Mouse (Mus musculus): ENCODE data around the gene Rasal3.

Gene Rasal3

DNA sequence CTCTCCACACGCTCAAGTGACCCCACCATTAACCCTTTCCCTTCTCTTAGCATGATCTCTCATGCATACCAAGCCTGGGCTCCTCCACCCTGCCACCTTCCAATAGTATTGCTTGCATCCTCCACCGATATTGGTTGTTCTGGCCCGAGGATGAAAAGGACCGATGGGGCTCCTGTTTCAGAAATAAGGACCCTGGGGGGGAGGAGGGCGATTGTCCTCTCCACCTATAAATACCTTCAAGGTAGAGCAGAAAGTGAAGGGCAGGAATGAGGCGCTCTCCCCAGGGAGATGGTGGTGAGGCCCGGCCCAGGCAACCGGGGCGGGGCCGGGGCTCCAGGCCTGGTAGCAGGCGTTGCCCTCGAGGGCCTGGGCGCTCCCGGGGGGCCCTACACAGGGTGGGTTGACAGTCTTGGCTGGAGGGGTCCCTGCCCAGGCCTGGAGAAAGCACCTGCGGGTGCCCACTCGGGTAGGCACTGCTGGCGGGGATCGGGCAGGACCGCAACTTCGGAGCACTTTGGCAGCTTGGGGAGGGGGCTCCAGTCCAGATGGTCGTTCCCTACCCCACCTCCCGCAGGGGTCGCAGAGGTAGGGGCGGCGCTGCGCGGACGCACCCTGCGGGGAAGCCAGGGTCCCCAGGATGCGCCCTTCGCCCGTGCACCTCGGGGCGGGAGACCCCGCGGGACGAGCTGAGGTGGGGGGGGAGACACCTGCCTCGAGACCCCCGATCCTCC is 14.8 kb downstream of the Rasal3 start:
- no peak for DNase-seq

DNA sequence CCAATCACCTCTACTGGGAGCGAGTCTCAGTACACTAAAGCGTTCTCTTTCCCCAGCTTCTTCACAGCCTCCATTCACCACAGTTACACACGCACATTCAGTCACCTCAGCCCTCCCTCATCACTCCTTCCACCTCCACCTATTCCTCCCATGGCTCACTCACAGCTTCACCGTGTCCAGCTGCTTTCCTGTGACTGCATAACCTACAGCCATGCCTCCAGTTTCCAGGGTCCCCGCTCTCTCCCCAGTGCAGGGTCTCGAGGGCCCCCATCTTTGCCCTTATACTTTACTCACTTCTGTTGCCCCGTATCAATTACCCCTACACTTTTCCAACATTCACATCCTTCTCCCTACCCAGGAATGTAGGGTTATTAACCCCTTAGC is 15.4 kb downstream of the Rasal3 start:
- no peak for DNase-seq

DNA sequence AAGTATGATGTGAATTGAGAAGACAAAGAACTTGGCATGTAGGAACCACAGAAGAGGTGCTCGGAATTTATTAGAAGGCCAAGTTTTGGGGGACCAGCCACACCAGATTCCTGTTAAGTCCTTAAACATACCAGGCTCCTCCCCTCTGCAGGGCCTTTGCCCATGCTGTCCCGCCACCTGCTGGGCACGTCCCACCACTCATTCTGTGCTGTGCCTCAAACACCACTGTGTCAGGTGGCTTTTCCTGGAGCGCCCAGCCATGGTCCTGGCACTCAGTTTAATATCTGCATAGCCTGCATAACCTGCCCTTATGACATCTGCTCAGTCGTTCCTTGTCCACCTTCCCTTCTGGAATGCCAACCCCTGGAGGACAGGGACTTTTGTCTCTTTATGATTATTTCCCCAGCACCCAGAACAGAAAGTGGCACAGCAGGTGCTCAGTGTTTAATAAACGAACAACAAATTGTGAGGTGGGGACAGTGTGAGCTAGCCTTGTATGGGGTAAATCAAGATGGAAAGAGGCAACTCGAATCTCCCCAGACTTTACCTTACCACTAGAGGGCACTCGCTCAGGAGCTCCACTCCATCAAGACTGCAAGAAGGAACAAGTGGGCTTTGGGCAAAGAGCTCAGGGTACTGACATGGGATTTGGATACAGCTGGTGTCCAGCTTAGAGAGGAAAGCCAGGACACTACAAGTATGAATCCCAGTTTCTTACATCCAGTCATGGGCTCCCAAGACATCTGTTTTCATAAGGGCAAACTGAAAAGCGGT is 16.5 kb downstream of the Rasal3 start:
- DNase-seq = no peak

DNA sequence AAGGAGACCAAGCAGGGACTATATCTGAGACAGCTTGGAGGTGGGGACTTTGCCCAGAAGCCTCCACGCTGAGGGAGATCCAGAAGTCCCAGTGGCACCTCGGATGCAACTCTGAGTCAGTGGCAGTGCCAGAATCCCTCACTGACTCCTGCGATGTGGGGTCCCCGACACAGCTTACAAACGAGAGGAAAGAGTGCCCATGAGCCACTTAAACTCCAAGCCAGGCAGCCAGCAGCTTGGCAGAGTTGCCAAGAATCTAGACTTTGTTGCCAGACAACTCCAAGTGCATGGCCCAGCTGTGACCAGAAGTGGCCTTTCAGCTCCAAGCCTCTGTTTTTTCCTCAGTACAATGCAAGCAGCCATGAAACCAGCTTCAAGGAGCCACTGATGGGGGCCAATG is 19.7 kb downstream of the Rasal3 start:
- DNase-seq = no peak

DNA sequence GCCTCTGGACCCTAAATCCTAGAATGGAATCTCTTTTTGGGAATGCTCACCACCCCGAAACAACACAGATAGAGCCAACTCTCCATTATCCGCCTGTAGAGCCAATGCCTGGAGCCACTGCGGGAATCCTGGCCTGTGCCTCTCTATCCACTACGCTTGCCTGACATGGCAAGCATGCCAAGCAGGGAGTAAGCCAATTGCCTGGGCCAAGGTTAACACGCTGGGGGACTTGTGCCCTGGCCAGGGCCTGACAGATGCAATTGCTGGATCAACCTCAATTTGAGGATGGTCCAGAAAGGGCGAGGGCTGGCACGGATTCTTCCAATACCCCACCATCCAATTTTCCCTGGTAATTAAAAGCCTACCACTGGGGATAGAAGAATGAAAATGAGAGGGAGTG is 20.8 kb downstream of the Rasal3 start:
- DNase-seq = no peak

DNA sequence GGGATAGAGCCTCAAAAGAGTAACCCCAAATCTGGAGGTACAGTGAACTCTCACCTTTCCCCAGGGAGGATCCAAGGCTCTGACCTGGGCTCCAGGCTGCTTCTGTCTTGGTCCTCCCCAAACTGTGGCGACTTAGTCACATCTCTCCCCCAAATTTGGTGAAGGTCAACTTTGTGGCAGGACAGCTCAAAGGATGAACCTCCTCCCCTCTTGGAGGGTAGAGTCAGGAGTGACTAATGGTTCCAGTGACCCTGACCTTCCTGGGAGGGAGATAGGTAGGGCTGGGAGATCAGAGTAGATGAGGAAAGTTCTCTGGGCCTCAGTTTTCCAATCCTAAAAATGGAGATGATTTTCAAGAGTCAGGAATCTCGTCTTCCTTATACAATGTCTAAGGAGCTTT is 24.6 kb downstream of the Rasal3 start:
- no peak for DNase-seq

DNA sequence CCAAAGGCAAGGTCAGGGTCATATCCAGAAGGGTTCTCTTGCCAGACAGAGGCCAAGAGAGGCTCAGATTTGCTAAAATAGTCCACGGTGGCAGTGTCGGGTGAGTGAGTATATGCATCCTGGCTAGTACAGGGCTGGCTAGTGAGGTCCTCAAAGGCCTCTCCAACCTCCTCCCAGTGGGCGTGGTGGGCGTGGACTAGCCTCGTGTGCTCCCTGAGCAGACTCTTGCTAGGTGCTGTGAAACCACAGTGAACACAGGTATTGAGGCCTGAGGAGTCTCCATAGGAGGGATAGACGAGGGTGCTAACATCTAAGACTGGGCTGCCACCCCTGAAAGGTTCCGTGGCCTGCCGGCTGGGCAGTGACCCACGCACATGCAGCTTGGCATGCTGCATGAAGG is 26.2 kb downstream of the Rasal3 start:
- no peak for DNase-seq

DNA sequence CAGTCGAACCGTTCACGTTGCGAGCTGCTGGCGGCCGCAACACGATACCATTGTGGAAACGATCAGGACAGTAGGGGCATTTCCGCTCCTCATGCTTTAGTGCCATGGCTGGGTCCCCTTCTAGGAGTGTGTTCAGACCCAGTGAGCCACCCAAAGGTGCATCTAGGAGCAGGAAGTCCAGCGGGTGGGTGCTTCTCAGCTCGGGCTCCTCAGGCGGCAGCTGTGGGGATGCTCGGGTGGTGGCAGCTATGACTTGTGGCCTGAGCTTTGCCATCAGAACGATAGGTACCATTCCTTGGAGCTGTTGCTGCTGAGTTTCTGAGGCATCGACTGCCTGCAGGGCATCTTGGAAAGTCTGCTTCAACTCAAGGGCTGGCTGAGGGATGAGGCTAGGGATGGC is 26.9 kb downstream of the Rasal3 start:
- DNase-seq = no peak

DNA sequence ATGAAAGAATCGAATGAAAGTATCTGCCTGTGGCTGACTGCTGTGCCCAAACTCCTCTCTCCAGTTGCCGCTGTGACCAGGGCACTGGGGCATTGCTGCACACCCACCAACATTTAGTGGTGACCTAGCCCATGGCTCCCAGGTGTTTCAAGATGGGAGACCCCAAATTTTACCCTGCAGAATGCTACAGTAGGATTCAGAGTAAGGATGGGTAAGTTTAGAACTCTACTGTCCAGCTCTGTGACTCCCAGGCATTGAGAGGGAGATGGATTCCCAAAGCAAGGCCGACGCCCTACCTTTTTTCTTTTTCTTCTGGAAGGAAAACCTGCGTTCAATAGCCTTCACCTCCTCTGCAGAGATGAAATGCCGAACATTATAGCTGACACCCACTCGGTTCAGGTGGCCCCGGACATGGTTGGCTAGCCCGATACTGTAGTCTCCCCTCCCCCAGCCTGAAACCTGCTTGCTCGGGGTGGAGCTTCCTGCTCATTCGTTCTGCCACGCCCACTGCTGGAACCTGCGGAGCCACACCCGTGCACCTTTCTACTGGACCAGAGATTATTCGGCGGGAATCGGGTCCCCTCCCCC is 34.3 kb downstream of the Rasal3 start:
- DNase-seq = no peak

DNA sequence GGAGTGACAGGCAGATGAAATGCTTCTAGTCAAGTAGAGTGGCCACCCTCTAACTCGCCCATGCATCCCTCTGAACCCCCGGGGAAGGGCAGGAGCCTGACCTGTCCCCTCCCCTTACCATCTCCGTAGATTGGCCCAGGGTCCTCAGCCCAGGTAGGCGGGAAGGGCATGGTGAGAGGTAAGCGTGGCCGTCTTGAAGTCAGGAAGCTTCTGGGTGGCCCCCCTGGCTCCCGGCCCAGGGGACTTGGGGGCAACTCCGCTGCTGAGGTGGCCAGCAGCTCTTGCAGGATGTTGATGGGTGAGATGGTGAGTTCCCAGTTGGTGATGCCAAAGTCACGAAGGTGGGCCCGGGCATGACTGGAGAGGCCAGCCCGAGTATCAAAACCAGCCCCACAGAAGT is 35.7 kb downstream of the Rasal3 start:
- DNase-seq = no peak

DNA sequence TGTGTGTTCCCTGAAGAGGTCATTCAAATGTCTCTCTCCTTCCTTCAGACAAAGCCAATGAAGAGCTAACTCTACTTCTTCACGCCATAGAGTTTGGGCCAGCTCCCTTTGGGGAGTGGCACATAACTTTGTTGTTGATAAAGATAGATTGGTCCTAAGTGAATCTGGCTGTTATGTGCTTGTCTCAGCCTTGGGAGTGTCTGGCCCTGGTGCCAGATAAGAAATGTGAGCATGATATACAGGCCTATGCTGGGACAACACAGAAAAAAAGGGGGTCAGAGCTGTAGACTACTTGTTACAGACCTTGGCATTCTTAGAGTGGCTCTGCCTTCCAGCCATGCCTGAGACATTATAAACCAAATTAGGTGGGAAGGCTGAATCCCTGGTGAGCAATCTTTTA is 38.1 kb downstream of the Rasal3 start:
- no peak for DNase-seq

DNA sequence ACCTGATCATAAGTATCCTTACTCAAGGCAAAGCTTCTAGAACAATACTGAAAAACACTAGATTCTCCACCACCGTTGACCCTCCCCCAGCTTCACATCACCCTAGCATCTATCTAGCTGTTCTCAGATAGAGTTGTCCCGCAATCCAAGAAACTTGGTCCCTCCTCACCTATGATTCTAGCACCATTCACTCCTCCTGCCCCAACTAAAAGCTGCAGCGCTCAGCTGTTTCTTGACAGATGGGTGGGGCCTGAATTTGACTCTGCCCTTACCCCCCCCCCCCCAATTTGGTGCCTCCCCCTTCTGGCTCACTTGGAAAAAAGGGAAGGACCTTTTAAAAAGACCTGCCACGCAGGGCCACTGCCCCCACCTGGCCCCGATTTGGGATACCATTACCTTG is 38.5 kb downstream of the Rasal3 start:
- DNase-seq = no peak

DNA sequence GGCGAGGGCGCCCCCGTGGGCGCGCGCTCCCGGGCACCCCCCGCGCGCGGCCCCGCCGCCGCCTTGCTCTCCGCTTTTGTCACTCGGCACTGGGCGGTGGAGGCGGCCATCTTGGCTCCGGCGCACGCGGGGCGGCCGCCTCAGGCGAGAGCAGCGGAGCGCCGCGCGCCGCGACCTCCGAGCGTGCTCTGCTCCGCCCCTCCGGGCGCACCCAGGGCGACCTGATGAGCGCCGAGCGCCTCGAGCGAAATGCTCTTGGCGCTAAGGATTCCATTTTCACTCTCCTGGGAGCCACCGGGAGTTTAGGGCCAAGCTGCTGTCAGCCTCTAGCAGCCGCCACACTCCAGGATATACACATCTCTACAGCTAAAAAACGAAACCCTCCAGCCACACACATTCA is 39.1 kb downstream of the Rasal3 start:
- DNase-seq = peak; percentile 89

DNA sequence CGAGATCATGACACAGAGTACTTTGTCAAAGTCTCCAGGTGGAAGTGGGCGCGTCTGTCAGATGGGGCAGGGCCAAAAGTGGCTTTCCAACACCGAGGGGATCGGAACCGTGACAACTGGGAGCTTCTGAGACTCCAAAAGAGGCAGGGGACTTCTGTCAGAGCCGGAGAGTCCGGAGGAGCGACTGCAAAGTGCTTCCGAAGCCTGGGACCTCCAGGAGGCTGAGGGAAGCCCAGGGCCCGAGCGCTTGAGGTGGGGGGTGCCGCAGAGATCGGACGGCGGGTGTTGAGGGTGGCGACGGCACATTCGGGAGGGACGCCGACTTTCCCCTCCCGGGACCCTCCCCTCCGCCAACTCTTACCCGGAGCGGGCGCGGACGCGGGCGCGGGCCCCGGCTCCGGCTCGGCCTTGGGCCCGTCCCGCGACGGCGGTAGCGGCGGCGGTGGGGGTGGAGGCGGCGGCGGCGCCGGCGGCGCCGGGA is 39.5 kb downstream of the Rasal3 start:
- DNase-seq = no peak

DNA sequence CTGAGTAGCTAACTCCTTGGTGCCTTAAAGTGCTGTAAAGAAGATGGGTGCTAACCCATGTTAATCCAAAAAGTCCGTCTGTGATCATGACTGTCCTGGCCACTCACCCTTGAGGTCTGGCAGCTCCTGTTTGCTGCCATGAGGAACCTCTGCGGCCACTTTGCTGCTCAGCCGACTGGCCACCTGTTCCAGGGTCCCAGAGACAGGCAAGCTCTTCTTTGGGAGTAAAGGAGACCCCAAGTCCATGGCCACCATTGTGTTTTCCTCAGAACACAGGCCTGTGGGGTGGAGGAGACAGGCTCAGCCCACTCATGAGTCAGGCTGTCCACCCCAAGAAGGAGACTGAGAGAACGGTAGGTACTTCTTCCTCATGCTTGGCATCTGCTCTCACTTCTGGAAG is 40.7 kb downstream of the Rasal3 start:
- no peak for DNase-seq

DNA sequence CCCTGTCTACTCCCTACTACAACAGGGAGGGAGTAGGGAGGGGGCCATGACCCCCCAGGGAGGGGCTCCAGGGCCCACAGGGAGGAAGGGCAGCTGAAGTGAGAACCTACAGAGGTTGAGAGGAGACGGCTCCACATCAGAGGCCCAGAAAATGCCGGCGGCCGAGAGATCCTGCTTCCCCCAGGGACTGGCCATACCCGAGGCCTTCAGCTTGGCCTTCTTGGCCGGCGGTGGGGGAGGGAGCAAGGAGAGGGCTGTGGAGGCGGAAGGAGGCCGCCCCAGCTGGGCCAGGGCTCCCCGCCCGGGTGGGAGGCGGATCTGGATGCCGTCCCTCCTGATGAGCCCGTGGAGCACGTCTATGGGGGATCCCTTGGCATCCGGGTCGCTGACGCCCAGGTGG is 43.5 kb downstream of the Rasal3 start:
- DNase-seq = no peak

DNA sequence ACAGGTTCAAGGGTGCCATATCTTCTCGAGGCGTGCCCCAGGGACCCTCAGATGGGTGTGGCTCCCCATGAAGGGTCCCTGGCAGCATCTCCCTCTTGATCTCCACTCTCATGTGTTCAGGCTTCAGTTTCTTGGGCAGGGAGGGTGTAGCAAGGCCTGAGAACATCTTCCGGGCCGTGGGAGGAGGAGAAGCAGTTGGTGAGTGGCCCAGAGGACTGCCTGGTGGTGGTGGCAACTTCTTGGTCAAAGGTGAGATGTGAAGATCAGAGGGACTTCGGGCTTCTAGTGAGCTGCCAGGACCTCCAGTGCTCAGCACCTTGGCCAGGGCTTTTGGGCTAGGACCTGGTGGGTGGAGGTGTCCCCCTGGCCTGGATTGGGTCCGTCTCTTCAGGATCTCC is 44.4 kb downstream of the Rasal3 start:
- DNase-seq = no peak

DNA sequence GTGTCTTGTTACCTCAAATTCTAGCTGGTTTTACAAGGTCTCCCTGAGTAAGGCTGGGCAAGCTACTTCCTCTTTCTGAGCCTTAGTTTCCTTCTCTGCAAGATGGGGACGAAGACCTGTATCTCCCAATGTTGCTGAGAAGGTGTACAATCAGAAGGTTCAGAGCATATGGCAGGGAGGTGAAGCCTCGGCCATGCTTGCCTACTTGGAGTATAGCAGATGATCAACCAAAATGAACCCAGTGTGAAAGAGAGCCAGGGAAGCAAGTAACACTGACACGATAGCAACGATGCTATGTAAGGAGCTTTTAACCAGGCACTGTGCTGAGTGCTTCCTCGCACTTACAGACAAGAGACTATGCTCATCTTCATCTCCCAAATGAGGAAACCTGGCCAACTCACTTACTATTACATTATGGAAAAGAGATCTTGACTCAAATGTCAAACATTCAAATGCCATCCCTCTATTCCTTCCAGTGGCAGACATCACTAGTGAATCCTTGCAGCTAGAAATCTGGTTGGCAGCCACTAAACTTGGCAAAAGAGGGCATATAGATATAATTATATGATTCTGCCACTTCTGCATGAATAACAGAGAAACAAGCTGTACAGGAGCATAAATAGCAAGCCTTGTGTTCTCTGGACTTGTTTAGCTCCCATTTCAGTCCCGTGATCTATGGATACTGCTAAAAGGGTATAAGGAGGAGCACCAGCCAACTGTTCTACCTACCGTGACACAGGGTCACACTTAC is 45.0 kb downstream of the Rasal3 start:
- no peak for DNase-seq

DNA sequence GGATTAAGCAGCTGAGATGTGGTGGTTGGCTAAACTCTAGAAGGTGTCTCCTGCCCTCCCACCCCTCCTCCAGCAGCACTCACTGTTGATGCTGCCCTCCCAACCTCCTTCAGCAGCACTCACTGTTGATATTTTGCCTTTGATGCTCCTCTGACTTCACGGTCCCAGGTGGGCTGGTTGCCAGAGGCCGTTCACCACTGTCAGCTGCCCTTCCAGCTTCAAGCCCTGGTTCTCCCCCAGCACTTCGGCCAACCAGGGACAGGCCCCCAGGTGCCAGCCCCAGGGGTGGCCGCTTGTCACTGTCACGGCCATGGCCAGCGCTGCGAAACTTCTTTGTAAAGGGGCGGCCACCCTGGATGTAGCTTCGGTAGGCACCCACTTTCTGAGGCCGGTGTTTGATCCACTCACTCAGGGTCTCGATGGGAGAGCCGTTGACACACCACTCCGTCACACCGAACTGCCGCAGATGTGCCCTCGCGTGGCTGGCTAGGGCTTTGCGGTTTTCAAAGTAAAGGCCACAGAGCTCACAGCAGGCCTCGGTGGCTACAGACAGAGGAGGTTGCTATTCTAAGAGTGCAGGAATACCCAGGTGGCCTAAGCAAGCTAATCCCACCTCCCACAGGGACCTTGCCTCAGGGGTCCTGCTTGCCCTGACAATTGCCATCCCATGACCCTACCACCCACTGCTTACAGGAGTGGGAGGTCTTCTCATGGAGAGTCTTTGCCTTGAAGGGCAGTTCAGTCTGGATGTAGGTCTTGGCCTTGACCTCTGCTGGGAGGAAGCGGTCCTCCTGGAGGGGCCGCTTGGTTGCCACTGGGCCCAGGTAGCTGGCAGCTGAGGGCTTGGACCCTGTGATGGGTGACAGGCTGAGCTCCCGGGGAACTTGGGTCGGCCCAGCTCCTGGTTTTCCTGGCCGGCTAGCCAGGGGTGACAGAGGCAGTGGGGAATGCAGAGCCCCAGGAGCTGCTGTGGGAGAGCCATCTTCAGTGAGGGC is 46.3 kb downstream of the Rasal3 start:
- no peak for DNase-seq

DNA sequence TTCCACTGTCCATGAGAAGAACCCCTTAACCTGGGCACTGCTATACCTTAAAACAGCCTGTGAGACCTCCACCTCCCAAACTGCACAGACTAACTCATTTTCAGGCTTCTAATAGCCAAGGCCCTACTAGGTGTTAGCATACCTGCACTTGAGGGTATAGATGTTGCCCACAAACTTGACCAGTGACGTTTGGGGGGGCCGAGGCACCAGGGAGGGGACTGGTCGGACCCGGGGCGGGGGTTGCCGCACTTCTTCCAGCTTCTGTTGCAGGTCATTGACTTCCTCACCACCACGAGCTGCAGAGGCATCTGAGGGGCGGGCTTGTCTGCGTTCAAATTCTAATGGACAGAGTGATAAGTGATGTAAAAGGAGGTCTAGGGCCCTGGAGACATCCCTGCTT is 47.1 kb downstream of the Rasal3 start:
- no peak for DNase-seq

DNA sequence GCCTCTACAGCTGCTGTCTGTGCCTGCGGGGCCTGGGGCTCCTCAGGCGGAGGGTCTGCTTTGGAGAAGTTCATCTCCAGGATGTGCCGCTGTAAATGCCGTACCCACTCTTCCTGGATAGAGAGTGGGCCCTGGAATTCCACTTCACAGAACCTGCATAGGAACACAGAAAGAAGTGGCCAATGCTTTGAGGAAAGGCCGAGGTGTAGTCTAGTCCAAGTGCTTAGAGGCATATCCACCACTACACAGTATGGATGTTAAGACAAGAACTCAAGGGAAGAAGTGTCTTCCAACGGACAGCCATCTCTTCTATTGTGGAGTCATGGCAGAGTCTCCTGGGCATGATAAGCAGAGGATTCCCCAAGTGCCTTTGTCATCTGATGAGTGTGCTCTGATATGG is 48.4 kb downstream of the Rasal3 start:
- no peak for DNase-seq

DNA sequence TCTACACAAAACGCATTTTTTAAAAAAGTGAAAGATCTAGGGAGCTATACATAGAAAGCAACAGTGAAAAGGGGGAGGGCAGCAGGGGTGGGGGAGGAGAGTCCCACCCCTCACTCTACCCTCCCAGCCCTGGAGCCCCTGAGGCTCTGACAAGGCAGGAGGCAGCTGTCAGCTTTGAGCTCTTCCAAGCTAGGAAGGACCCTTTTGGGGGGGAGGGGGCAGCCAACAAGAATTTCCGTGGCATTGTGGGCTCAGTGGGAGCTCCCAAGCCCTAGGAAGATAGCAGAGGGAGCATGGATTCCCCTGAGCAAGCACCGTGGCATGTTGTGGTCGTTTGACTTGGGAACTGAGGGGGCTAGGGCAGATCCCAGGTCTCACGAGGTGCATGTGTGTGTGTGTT is 49.2 kb downstream of the Rasal3 start:
- DNase-seq = no peak

Data from layer of hippocampus, adult 9-11 months (tissue).